Mouse (Mus musculus): ENCODE measurements around the gene Gns. TPM values are rescaled to one million over a fixed set of nuclear protein-coding genes. Genes with fewer than 3 reads are reported as not detected.

The Gns gene
- total RNA-seq, 1 experiment = 61.0 TPM

DNA sequence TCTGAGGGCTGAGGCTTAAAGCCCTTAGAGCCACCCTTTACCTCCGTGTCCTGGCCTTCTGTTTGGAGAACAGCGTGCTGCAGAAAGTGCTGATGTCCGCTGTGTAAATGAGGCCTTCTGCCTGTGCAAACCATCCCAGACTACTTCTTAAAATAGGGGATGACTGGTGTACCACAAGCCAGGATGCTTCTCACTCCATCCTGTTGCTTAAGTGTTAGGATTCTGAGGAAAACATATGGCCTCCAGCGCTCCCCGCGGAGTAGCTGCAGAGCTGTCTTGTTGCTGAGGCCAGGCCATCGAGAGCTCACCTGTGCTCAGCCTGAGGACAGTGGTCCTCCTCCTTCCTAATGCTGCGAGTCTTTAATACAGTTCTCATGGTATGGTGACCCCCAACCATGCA, 27.0 kb downstream of the Gns start:
- Histone ChIP-seq H3K4me1 (ENCODE audit: control insufficient read depth in 2 of 2, insufficient read depth in 2 of 2, low read length in 2 of 2, poor library complexity in 1 of 2) (peaks cover 0 to 6% of the 10 kb centered on the region in 2 experiments; a peak in 1 of 4 replicates), H3K9ac (ENCODE audit: insufficient read depth, low read depth, low read length, poor library complexity, severe bottlenecking) (no peak overlapping the region), H3K9me3 (ENCODE audit: control insufficient read depth, insufficient read depth, low read depth, low read length) (no peaks in the 10 kb centered on the region), H3K36me3 (ENCODE audit: control insufficient read depth, insufficient read depth, low read length, poor library complexity, severe bottlenecking) (peaks cover 64% of the 10 kb centered on the region), H3K27ac (ENCODE audit: insufficient read depth, low read depth, low read length, poor library complexity, severe bottlenecking) (no peak overlapping the region), H3K4me3 (ENCODE audit: insufficient read depth in 1 of 2, low read depth in 1 of 2, low read length in 2 of 2, poor library complexity in 1 of 2, severe bottlenecking in 1 of 2) (no peak overlapping the region)
- in situ Hi-C loops (cut with MboI; ENCODE audit: low sequenced_read_pairs in 2 of 2, unreplicated experiment in 2 of 2) = no loop called here
- TF ChIP-seq ZC3H11A (IDR thresholded peaks at IDR 0.05; ENCODE audit: borderline replicate concordance, low read depth, low read length) (no peak), HCFC1 (IDR thresholded peaks at IDR 0.05; ENCODE audit: borderline replicate concordance, insufficient read depth, low read length) (no peak), MAFK (IDR thresholded peaks at IDR 0.05; ENCODE audit: insufficient read depth, low read depth, low read length) (no peak), CHD2 (IDR thresholded peaks at IDR 0.05; ENCODE audit: low read depth, low read length) (no peak), ZNF384 (IDR thresholded peaks at IDR 0.05; ENCODE audit: low read depth, low read length) (no peak)
- DNase-seq (ENCODE audit: low read depth, low spot score) = no peak

DNA sequence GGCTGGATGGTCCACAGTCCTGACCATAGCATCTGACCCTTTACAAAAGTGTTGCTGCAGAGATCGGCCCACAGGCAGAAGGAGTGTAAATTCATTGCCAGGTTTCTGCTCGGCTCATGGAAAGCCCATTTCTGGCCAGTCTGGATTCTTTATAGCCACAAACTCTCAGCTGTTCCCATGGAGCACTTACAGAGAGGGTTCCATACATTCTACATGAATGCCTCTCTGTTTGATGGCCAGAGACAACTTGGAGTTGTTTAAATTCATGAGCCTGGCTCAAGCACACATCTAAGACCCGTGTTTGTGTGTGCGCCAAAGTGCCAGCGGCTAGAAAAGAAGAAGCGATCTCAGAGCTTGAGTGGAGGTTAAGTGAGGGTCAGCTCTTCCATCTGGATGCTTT, 29.4 kb downstream of the Gns start:
- H3K27ac ChIP-seq (ENCODE audit: insufficient read depth, low read depth, low read length, poor library complexity, severe bottlenecking) = no peak overlapping the region
- DNase-seq (ENCODE audit: low read depth, low spot score) = no peak

DNA sequence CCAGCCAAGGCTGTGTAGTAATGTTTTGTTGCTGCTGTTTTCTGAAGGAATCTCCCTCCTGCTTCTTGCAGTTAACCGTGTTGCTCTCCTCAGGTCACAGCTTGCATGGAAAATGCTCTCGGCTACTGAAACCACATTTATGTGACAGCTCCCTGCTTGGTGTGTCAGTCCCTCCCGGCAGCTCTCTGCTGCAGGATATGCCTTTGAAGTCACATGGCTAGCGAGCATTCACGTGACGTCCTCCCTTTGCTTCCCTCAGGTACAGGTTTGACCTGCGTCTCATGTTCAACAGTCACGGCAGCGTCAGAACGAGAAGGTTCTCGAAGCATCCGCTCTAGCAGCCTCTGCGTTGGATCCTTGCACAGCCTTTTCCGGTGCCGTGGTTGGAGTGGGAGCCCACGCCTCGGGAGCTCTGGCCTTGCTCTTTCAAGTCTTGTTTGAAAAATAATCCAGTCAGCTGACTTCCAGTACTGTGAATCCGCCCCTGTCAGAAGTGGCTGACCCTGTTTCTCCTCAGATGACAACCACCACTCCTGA, 30.0 kb downstream of the Gns start:
- no peak for DNase-seq (ENCODE audit: low read depth, low spot score)
- H3K9me3 ChIP-seq (ENCODE audit: control insufficient read depth, insufficient read depth, low read depth, low read length) = no peaks in the 10 kb centered on the region
- no peak for TF ChIP-seq CHD2 (IDR thresholded peaks at IDR 0.05; ENCODE audit: low read depth, low read length)
- no peak for TF ChIP-seq ZNF384 (IDR thresholded peaks at IDR 0.05; ENCODE audit: low read depth, low read length)
- no peak for TF ChIP-seq MAFK (IDR thresholded peaks at IDR 0.05; ENCODE audit: insufficient read depth, low read depth, low read length)
- no peak for TF ChIP-seq HCFC1 (IDR thresholded peaks at IDR 0.05; ENCODE audit: borderline replicate concordance, insufficient read depth, low read length)
- TF ChIP-seq ZC3H11A (IDR thresholded peaks at IDR 0.05; ENCODE audit: borderline replicate concordance, low read depth, low read length) = no peak
- in situ Hi-C loops (cut with MboI; ENCODE audit: low sequenced_read_pairs in 2 of 2, unreplicated experiment in 2 of 2) = no loop called here
- H3K4me3 ChIP-seq (ENCODE audit: insufficient read depth in 1 of 2, low read depth in 1 of 2, low read length in 2 of 2, poor library complexity in 1 of 2, severe bottlenecking in 1 of 2) = no peak overlapping the region
- peaks cover 48% of the 10 kb centered on the region for H3K36me3 ChIP-seq (ENCODE audit: control insufficient read depth, insufficient read depth, low read length, poor library complexity, severe bottlenecking)
- H3K4me1 ChIP-seq (ENCODE audit: control insufficient read depth in 2 of 2, insufficient read depth in 2 of 2, low read length in 2 of 2, poor library complexity in 1 of 2) = peaks cover 0 to 6% of the 10 kb centered on the region in 2 experiments; a peak in 1 of 4 replicates
- H3K27ac ChIP-seq (ENCODE audit: insufficient read depth, low read depth, low read length, poor library complexity, severe bottlenecking) = no peak overlapping the region
- no peak overlapping the region for H3K9ac ChIP-seq (ENCODE audit: insufficient read depth, low read depth, low read length, poor library complexity, severe bottlenecking)

More for the DNA sequence above, 29.4 kb downstream of the Gns start:
- in situ Hi-C loops (cut with MboI; ENCODE audit: low sequenced_read_pairs in 2 of 2, unreplicated experiment in 2 of 2) = no loop called here
- H3K4me3 ChIP-seq (ENCODE audit: insufficient read depth in 1 of 2, low read depth in 1 of 2, low read length in 2 of 2, poor library complexity in 1 of 2, severe bottlenecking in 1 of 2) = no peak overlapping the region
- H3K9ac ChIP-seq (ENCODE audit: insufficient read depth, low read depth, low read length, poor library complexity, severe bottlenecking) = no peak overlapping the region
- no peak for TF ChIP-seq MAFK (IDR thresholded peaks at IDR 0.05; ENCODE audit: insufficient read depth, low read depth, low read length)
- H3K36me3 ChIP-seq (ENCODE audit: control insufficient read depth, insufficient read depth, low read length, poor library complexity, severe bottlenecking) = peaks cover 51% of the 10 kb centered on the region
- no peaks in the 10 kb centered on the region for H3K9me3 ChIP-seq (ENCODE audit: control insufficient read depth, insufficient read depth, low read depth, low read length)
- H3K4me1 ChIP-seq (ENCODE audit: control insufficient read depth in 2 of 2, insufficient read depth in 2 of 2, low read length in 2 of 2, poor library complexity in 1 of 2) = peaks cover 0 to 6% of the 10 kb centered on the region in 2 experiments; a peak in 1 of 4 replicates

DNA sequence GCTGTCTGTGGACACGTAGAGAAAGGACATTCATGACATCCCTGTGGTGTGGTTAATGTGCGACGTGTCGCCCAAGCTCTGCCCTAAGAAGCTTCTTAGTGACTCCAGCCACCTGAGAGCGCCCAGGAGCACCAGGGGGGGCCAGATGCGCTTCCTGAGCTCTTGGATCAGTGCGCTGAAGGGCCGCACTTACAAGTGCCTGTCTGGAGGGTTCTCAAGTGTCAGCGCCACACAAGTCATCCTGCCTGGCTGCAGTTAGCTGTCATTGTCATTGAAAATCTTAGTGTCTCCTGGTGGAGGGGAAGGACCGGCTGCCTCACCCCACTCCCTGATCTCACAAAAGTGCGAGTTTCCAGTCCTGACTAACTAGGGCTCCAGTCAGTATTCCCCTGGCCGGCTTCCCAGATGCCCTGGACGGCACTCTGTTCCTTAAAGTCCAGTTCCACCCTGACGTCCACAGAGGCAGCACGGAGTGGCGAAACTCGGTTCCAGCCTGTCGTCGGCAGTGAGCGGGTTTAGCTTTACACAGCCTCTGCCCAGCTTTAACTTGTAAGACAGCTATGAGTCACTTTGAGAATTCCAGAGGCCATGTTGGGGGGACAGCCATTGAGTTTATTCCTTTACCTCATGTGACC, 30.8 kb downstream of the Gns start:
- TF ChIP-seq ZC3H11A (IDR thresholded peaks at IDR 0.05; ENCODE audit: borderline replicate concordance, low read depth, low read length) (no peak), HCFC1 (IDR thresholded peaks at IDR 0.05; ENCODE audit: borderline replicate concordance, insufficient read depth, low read length) (no peak), CHD2 (IDR thresholded peaks at IDR 0.05; ENCODE audit: low read depth, low read length) (no peak), ZNF384 (IDR thresholded peaks at IDR 0.05; ENCODE audit: low read depth, low read length) (no peak), MAFK (IDR thresholded peaks at IDR 0.05; ENCODE audit: insufficient read depth, low read depth, low read length) (no peak)
- Histone ChIP-seq H3K9ac (ENCODE audit: insufficient read depth, low read depth, low read length, poor library complexity, severe bottlenecking) (no peak overlapping the region), H3K4me1 (ENCODE audit: control insufficient read depth in 2 of 2, insufficient read depth in 2 of 2, low read length in 2 of 2, poor library complexity in 1 of 2) (peaks cover 0 to 6% of the 10 kb centered on the region in 2 experiments; a peak in 1 of 4 replicates), H3K9me3 (ENCODE audit: control insufficient read depth, insufficient read depth, low read depth, low read length) (no peaks in the 10 kb centered on the region), H3K4me3 (ENCODE audit: insufficient read depth in 1 of 2, low read depth in 1 of 2, low read length in 2 of 2, poor library complexity in 1 of 2, severe bottlenecking in 1 of 2) (no peak overlapping the region), H3K36me3 (ENCODE audit: control insufficient read depth, insufficient read depth, low read length, poor library complexity, severe bottlenecking) (peaks cover 40% of the 10 kb centered on the region), H3K27ac (ENCODE audit: insufficient read depth, low read depth, low read length, poor library complexity, severe bottlenecking) (no peak overlapping the region)
- no peak for DNase-seq (ENCODE audit: low read depth, low spot score)
- in situ Hi-C loops (cut with MboI; ENCODE audit: low sequenced_read_pairs in 2 of 2, unreplicated experiment in 2 of 2) = no loop called here
